Mouse (Mus musculus) CH12.LX (cell line): ENCODE measurements around the gene Slc44a3.

Source experiments
- CTCF ChIP-seq, 2 experiments: IDR thresholded peaks in 1 of 2; conservative IDR thresholded peaks in 1 of 2; 2 replicates each; pipeline ENCODE4 v1.5.1; 2011 to 2012; ENCODE audit warnings: low read depth in 2 of 2, low read length in 2 of 2, improper control_type of control experiment in 1 of 2, inconsistent platforms in 1 of 2, mild to moderate bottlenecking in 1 of 2, moderate library complexity in 1 of 2
- EP300 ChIP-seq: IDR thresholded peaks from 2 replicates; pipeline ENCODE4 v1.6.1; 2011; ENCODE audit warnings: low read length, improper control_type of control experiment
- HCFC1 ChIP-seq: IDR thresholded peaks from 2 replicates; pipeline ENCODE4 v1.6.1; 2012; ENCODE audit warnings: low read depth, mild to moderate bottlenecking, inconsistent platforms, low read length, improper control_type of control experiment
- NELFE ChIP-seq: IDR thresholded peaks from 2 replicates; pipeline ENCODE4 v1.6.1; 2011; ENCODE audit warnings: low read depth, low read length, improper control_type of control experiment
- POLR2A ChIP-seq: IDR thresholded peaks from 2 replicates; pipeline ENCODE4 v1.6.1; 2011; ENCODE audit warnings: low read depth, mild to moderate bottlenecking, improper control_type of control experiment, low read length
- TCF12 ChIP-seq: IDR thresholded peaks from 2 replicates; pipeline ENCODE4 v1.6.1; 2014; ENCODE audit warnings: low read depth, mild to moderate bottlenecking, inconsistent platforms, low read length, improper control_type of control experiment

- no peak for TF ChIP-seq CTCF (conservative IDR thresholded peaks at IDR 0.05 in 1 of 2, IDR thresholded peaks at IDR 0.05 in 1 of 2; ENCODE audit: low read depth in 2 of 2, low read length in 2 of 2)
- no peak for TF ChIP-seq EP300
- no peak for TF ChIP-seq NELFE
- no peak for TF ChIP-seq TCF12
- no peak for TF ChIP-seq POLR2A
- TF ChIP-seq HCFC1, result no peak
Measured at GRCm38 (mm10) chr3:121471703-121472102, 60.5 kb downstream of the Slc44a3 start.
